Mouse (Mus musculus): ENCODE data around the gene Evi5.

The Evi5 gene

GRCm38 (mm10) chr5:107873330-107873729, 1.6 kb downstream of the Evi5 start:
- no peak for DNase-seq (ENCODE audit: low read depth in 1 of 2, low spot score in 2 of 2)

DNA sequence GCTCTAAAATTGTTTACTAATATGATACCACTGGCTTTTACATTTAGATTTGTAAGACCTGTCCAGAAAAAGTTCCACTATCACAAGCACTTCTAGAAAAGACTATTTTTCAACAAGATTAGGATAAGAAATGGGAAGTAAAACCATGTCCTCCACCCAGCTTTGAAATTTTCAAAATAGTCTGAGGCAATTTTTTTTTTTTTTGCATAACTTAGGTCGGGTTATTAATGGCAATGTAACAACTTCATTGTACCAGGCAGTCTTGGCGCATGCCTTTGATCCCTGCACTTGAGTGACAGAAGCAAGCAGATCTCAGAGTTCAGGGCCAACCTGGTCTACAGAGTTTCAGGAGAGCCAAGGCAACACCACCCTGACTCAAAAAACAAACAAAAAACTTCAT, 5.2 kb downstream of the Evi5 start:
- DNase-seq (ENCODE audit: low read depth in 1 of 2, low spot score in 2 of 2), result no peak

- peak; percentile 35 to 36 for DNase-seq (ENCODE audit: low read depth in 1 of 2, low spot score in 2 of 2)
These were observed 5.9 kb downstream of the Evi5 start for GRCm38 (mm10) chr5:107868905-107869424.

GRCm38 (mm10) chr5:107867970-107868904, 6.7 kb downstream of the Evi5 start:
- peak; percentile 8 to 16 for DNase-seq (ENCODE audit: low read depth in 1 of 2, low spot score in 2 of 2)

- peak; percentile 54 to 57 for DNase-seq (ENCODE audit: low read depth in 1 of 2, low spot score in 2 of 2)
These were observed 8.5 kb downstream of the Evi5 start for GRCm38 (mm10) chr5:107866127-107867126.

GRCm38 (mm10) chr5:107863971-107864370, 10.9 kb downstream of the Evi5 start:
- DNase-seq (ENCODE audit: low read depth in 1 of 2, low spot score in 2 of 2), result no peak

DNA sequence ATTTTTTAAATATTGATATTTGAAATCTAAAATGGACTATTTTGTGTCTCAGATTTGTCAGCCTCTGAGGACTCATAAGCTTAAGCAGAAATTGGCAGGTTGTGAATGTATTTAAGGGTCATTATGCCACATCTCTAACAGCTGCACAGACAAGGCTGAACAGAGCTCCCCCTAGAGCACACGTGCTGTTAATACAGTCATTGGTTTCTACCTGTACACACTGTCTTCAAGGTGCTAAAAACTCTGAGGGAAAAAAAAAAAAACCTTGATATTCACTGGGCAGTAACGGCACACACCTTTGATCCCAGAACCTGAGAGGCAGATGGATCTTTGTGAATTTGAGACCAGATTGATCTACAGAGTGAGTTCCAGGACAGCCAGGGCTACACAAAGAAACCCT, 15.9 kb downstream of the Evi5 start:
- DNase-seq (ENCODE audit: low read depth in 1 of 2, low spot score in 2 of 2), result no peak

GRCm38 (mm10) chr5:107855546-107855945, 19.4 kb downstream of the Evi5 start:
- DNase-seq (ENCODE audit: low read depth in 1 of 2, low spot score in 2 of 2), result no peak

- DNase-seq (ENCODE audit: low read depth in 1 of 2, low spot score in 2 of 2), result no peak
These were observed 20.4 kb downstream of the Evi5 start for GRCm38 (mm10) chr5:107854556-107854955.

DNA sequence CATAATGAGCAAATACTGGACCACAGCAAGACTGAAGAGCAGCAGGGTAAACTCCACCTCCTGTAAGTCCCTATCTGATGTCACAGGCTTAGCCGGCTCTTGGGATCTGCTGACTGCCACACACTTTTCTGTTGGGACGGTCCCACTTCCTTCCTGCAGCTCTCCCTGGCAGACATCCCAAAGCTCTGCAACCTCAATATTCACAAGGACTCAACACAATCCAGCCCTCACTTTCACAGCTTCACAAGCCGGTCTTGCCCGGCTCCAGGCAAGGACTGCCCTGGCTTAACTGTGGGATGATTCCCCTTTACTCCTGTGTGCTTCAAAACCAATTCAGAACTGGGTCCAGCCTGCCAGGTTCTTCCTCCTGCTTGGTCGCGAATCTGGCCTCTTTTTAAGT, 21.1 kb downstream of the Evi5 start:
- no peak for DNase-seq (ENCODE audit: low read depth in 1 of 2, low spot score in 2 of 2)

DNA sequence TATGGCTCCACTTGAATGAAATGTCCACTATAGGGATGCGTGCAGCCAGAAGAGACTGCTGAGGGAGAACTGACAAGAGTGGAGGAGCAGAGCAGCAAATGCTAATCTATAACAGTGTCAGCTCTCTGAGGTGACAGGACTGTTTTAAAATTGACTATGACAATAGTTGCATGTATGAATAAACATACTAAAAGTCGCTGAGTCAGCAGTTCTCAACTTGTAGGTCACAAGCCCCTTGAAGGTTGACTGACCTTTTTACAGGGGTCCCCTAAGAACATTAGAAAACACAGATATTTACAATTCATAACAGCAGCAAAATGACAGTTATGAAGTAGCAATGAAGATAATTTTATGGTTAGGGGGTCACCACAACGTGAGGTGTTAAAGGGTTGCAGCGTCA, 25.9 kb downstream of the Evi5 start:
- DNase-seq (ENCODE audit: low read depth in 1 of 2, low spot score in 2 of 2), result no peak

GRCm38 (mm10) chr5:107847817-107848216, 27.1 kb downstream of the Evi5 start:
- no peak for DNase-seq (ENCODE audit: low read depth in 1 of 2, low spot score in 2 of 2)

GRCm38 (mm10) chr5:107847349-107847748, 27.6 kb downstream of the Evi5 start:
- no peak for DNase-seq (ENCODE audit: low read depth in 1 of 2, low spot score in 2 of 2)

DNA sequence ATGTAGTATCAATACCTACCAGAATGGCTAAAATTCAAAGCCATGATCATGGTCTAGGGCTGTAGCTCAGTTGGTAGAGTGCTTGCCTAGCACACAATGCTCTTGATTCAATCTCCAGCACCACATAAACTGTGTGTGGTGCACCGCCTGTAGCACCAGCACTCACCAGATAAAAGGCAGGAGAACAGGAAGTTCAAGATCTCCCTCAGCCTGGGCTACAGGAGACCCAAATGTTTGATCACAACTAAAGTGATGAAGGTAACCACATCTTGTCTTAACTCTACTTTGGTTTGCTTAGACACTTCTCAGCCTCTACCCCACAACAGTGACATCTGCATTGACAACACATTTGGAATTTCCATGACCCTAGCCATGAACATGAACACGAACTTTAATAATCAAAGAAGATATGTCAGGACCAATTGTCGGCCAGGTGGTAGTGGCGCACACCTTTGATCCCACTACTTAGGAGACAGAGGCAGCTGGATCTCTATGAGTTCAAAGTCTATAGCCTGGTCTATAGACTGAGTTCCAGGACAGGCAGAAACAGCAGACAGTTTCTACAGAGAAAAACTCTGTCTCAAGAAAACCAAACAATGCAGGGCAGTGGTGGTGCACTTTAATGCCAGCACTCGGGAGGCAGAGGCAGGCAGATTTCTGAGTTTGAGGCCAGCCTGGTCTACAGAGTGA, 34.2 kb downstream of the Evi5 start:
- DNase-seq (ENCODE audit: low read depth in 1 of 2, low spot score in 2 of 2), result no peak

DNA sequence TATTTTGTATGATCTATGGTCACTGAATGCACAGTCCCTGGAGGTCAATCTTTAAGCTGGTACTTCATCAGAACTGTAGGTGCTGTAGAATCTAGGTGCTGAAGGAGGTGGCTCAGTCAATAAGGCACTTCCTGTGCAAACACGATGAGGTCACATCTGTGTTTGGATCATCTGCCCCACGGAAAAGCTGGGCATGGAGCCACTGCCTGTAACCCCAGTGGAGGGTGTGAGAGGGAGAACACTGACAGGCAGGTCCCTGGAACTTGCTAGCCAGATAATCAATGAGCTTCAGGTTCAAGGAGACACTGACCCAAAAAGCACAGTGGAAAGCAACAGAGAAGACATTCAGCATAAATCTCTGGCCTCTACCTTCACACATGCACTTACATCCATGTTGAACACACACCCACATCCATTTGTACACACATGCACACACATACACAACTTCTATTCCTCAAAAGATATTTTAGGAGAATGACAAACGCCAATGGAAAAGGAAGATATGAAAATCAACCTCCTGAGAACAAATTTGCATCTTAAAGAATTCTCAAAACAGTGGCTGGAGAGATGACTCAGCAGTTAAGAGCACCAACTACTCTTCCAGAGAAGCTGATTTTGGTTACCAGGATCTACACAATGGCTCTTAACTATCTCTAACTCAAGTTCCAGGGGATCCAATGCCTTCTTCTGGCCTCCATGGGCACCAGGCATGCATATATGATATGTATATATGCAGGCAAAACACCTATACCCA, 35.8 kb downstream of the Evi5 start:
- no peak for DNase-seq (ENCODE audit: low read depth in 1 of 2, low spot score in 2 of 2)

DNA sequence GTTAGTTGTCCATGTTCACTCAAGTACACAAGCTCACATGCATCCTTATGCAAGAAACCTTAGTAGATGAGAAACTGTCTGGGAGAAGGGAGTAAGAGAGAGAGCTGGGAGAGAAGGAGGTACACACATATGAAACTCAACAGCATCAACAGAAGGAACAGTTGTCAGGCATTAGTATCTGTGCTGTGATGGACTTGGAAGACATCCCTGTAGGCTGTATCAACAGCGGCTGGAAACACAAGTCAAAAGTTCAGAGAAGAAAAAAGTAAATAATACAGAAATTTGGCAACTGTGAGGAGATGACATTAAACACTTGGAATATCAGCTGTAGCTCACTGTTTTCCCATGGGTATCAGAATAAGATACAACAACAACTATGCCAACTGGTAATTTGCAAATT, 40.6 kb downstream of the Evi5 start:
- DNase-seq (ENCODE audit: low read depth in 1 of 2, low spot score in 2 of 2), result no peak

- DNase-seq (ENCODE audit: low read depth in 1 of 2, low spot score in 2 of 2), result no peak
These were observed 43.6 kb downstream of the Evi5 start for GRCm38 (mm10) chr5:107831351-107831750.

DNA sequence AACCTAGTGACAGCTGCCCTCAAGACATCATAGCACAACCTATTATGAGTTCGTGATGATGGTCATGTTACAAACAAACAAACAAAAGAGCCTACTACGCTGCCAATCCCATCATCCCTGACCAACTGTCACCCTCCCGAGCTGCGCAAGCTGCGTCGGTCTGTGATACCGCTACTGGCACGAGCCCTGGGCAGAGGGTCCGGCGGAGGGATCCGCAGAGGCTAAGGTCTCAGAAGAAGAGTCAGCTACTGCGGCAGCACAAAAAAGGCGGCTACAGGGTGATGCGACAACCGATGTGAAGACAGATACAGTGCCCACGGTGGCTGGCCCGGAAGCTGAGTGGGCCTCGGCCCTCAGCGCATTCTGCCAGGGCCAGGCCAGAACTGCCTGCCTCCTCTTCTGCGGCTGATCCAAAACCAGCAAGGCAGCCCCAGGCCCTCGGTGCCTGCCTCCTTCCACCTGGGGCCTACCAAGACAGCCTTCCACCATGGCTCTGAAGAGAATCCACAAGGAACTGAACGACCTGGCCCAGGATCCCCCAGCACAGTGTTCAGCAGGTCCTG, 44.8 kb downstream of the Evi5 start, which contains the start of gene Ube2d2b:
Gene Ube2d2b (plus strand): TSS at position 102 of the 563 bp plus-strand sequence.
- no peak for DNase-seq (ENCODE audit: low read depth in 1 of 2, low spot score in 2 of 2)

- DNase-seq (ENCODE audit: low read depth in 1 of 2, low spot score in 2 of 2), result no peak
These were observed 52.4 kb downstream of the Evi5 start for GRCm38 (mm10) chr5:107822521-107822920.

- no peak for DNase-seq (ENCODE audit: low read depth in 1 of 2, low spot score in 2 of 2)
These were observed 60.3 kb downstream of the Evi5 start for GRCm38 (mm10) chr5:107814651-107815050.
